Mouse (Mus musculus) forebrain, embryonic 16.5 days (tissue): ENCODE data around the gene Galnt18. TPM values are rescaled to one million over a fixed set of nuclear protein-coding genes. Genes with fewer than 3 reads are reported as not detected.

ENCODE experiments used
- ATAC-seq: fragments of 200-750 bp; cut with Nextera tagmentation; 2 replicates; pipeline ENCODE4 v1.8.0; 2017; ENCODE audit warnings: mild to moderate bottlenecking, moderate library complexity
- H3K27ac ChIP-seq: fragments of 300-500 bp; sonication (generic); 2 replicates; pipeline ENCODE4 v1.5.1; 2014; ENCODE audit warnings: low read length, control low read depth
- H3K27me3 ChIP-seq: fragments of 300-500 bp; sonication (generic); replicated peaks from 2 replicates; pipeline ENCODE4 v1.6.1; 2014; ENCODE audit warnings: low read length; ENCODE audit not compliant: control insufficient read depth, insufficient read depth
- H3K36me3 ChIP-seq: fragments of 300-500 bp; sonication (generic); 2 replicates; pipeline ENCODE4 v1.6.1; 2014; ENCODE audit not compliant: control insufficient read depth, insufficient read depth
- H3K4me1 ChIP-seq: fragments of 300-500 bp; sonication (generic); replicated peaks from 2 replicates; pipeline ENCODE4 v1.6.1; 2014; ENCODE audit warnings: low read length; ENCODE audit not compliant: control insufficient read depth, insufficient read depth
- H3K4me2 ChIP-seq: fragments of 300-500 bp; sonication (generic); 2 replicates; pipeline ENCODE4 v1.6.1; 2014; ENCODE audit warnings: mild to moderate bottlenecking, low read length, control low read depth
- H3K4me3 ChIP-seq: fragments of 300-500 bp; sonication (generic); replicated peaks from 2 replicates; pipeline ENCODE4 v1.5.1; 2014; ENCODE audit warnings: mild to moderate bottlenecking, low read length, control low read depth
- H3K9ac ChIP-seq: fragments of 300-500 bp; sonication (generic); replicated peaks from 2 replicates; pipeline ENCODE4 v1.6.1; 2014; ENCODE audit warnings: low read depth, low read length, control low read depth
- H3K9me3 ChIP-seq: fragments of 300-500 bp; sonication (generic); 2 replicates; pipeline ENCODE4 v1.6.1; 2016; ENCODE audit warnings: low read length; ENCODE audit not compliant: control insufficient read depth
- WGBS: fragments of 180-500 bp; shearing (Covaris S2); extraction: QIAGEN DNeasy Blood & Tissue Kit; methylation state at CpG from one replicate; pipeline ENCODE4 v1.1.7; 2014; 5-methylcytosine and 5-hydroxymethylcytosine counted together
- polyA plus RNA-seq: library from polyadenylated mRNA; unstranded; fragments of >200 nt; fragmentation: Nextera tagmentation; extraction: Ambion mirVana; gene quantifications from 2 replicates; pipeline ENCODE4 v1.2.1, GENCODE M21; 2015

Gene Galnt18
- polyA plus RNA-seq, 1 experiment from 2014 or later = 13.6 TPM

GRCm38 (mm10) chr7:111638465-111638864 is 141.3 kb downstream of the Galnt18 start:
- ATAC-seq = no peak
- WGBS = 59% methylated on average over 5 of the region's 5 CpGs
- Histone ChIP-seq H3K36me3 (no peaks in the 10 kb centered on the region), H3K27me3 (no peaks in the 10 kb centered on the region), H3K9ac (no peak overlapping the region), H3K4me1 (0 out of 2 replicates have a peak, but pooled peaks cover 3% of the 10 kb centered on the region), H3K9me3 (no peaks in the 10 kb centered on the region), H3K27ac (no peak overlapping the region), H3K4me3 (no peak overlapping the region), H3K4me2 (no peak overlapping the region)

GRCm38 (mm10) chr7:111637866-111638448 is 141.8 kb downstream of the Galnt18 start:
- no peaks in the 10 kb centered on the region for H3K27me3 ChIP-seq
- no peaks in the 10 kb centered on the region for H3K9me3 ChIP-seq
- no peak overlapping the region for H3K4me2 ChIP-seq
- no peak overlapping the region for H3K4me3 ChIP-seq
- 68% methylated on average over 2 of the region's 2 CpGs for WGBS
- no peaks in the 10 kb centered on the region for H3K36me3 ChIP-seq
- H3K4me1 ChIP-seq = 0 out of 2 replicates have a peak, but pooled peaks cover 3% of the 10 kb centered on the region
- no peak overlapping the region for H3K9ac ChIP-seq
- ATAC-seq = peak; percentile 59; the same call in 1 of the 2 replicates
- H3K27ac ChIP-seq = no peak overlapping the region

GRCm38 (mm10) chr7:111636503-111636902 is 143.3 kb downstream of the Galnt18 start:
- no peak overlapping the region for H3K4me2 ChIP-seq
- no peak overlapping the region for H3K9ac ChIP-seq
- 0 out of 2 replicates have a peak, but pooled peaks cover 3% of the 10 kb centered on the region for H3K4me1 ChIP-seq
- no peaks in the 10 kb centered on the region for H3K27me3 ChIP-seq
- ATAC-seq = peak; percentile 58; the same call in 1 of the 2 replicates
- no peaks in the 10 kb centered on the region for H3K36me3 ChIP-seq
- WGBS = 62% methylated on average over 5 of the region's 5 CpGs
- H3K9me3 ChIP-seq = no peaks in the 10 kb centered on the region
- no peak overlapping the region for H3K4me3 ChIP-seq
- H3K27ac ChIP-seq = no peak overlapping the region

- H3K4me1 ChIP-seq = no peaks in the 10 kb centered on the region
- H3K4me3 ChIP-seq = no peak overlapping the region
- no peak overlapping the region for H3K4me2 ChIP-seq
- no peak overlapping the region for H3K9ac ChIP-seq
- WGBS = 82% methylated on average over 4 of the region's 4 CpGs
- H3K9me3 ChIP-seq = no peaks in the 10 kb centered on the region
- no peaks in the 10 kb centered on the region for H3K27me3 ChIP-seq
- H3K36me3 ChIP-seq = no peaks in the 10 kb centered on the region
- no peak for ATAC-seq
- H3K27ac ChIP-seq = no peak overlapping the region
These were observed 148.5 kb downstream of the Galnt18 start for GRCm38 (mm10) chr7:111631265-111631664.

- WGBS = 72% methylated on average over 2 of the region's 2 CpGs
- H3K4me3 ChIP-seq = no peak overlapping the region
- H3K9me3 ChIP-seq = no peaks in the 10 kb centered on the region
- H3K27ac ChIP-seq = no peak overlapping the region
- no peaks in the 10 kb centered on the region for H3K36me3 ChIP-seq
- H3K27me3 ChIP-seq = no peaks in the 10 kb centered on the region
- no peak overlapping the region for H3K4me2 ChIP-seq
- no peaks in the 10 kb centered on the region for H3K4me1 ChIP-seq
- no peak for ATAC-seq
- H3K9ac ChIP-seq = no peak overlapping the region
These were observed 153.5 kb downstream of the Galnt18 start for GRCm38 (mm10) chr7:111626232-111626631.

- no peaks in the 10 kb centered on the region for H3K4me1 ChIP-seq
These were observed 154.0 kb downstream of the Galnt18 start for GRCm38 (mm10) chr7:111625736-111626135.

GRCm38 (mm10) chr7:111616231-111616937 is 163.4 kb downstream of the Galnt18 start:
- ATAC-seq = no peak
- WGBS = 46% methylated on average over 16 of the region's 16 CpGs

More at GRCm38 (mm10) chr7:111625736-111626135, 154.0 kb downstream of the Galnt18 start:
- WGBS = 84% methylated on average over 5 of the region's 5 CpGs
- H3K4me2 ChIP-seq = no peak overlapping the region
- no peaks in the 10 kb centered on the region for H3K9me3 ChIP-seq
- H3K4me3 ChIP-seq = no peak overlapping the region
- no peak for ATAC-seq
- H3K36me3 ChIP-seq = no peaks in the 10 kb centered on the region
- H3K9ac ChIP-seq = no peak overlapping the region
- H3K27ac ChIP-seq = no peak overlapping the region
- no peaks in the 10 kb centered on the region for H3K27me3 ChIP-seq

GRCm38 (mm10) chr7:111614471-111614870 is 165.3 kb downstream of the Galnt18 start:
- no peak overlapping the region for H3K9ac ChIP-seq
- H3K4me2 ChIP-seq = no peak overlapping the region
- no peaks in the 10 kb centered on the region for H3K9me3 ChIP-seq
- 91% methylated on average over 1 of the region's 1 CpGs for WGBS
- ATAC-seq = no peak
- H3K27ac ChIP-seq = no peak overlapping the region
- no peak overlapping the region for H3K4me3 ChIP-seq
- H3K36me3 ChIP-seq = no peaks in the 10 kb centered on the region
- H3K27me3 ChIP-seq = no peaks in the 10 kb centered on the region
- H3K4me1 ChIP-seq = no peaks in the 10 kb centered on the region

More at GRCm38 (mm10) chr7:111616231-111616937, 163.4 kb downstream of the Galnt18 start:
- Histone ChIP-seq H3K27ac (no peak overlapping the region), H3K9ac (no peak overlapping the region), H3K9me3 (no peaks in the 10 kb centered on the region), H3K36me3 (no peaks in the 10 kb centered on the region), H3K4me2 (no peak overlapping the region), H3K27me3 (no peaks in the 10 kb centered on the region), H3K4me1 (no peaks in the 10 kb centered on the region), H3K4me3 (no peak overlapping the region)

- H3K9me3 ChIP-seq = no peaks in the 10 kb centered on the region
- WGBS = 84% methylated on average over 2 of the region's 2 CpGs
These were observed 172.3 kb downstream of the Galnt18 start for GRCm38 (mm10) chr7:111607476-111607875.

More at GRCm38 (mm10) chr7:111607476-111607875, 172.3 kb downstream of the Galnt18 start:
- Histone ChIP-seq H3K27ac (no peak overlapping the region), H3K9ac (no peak overlapping the region), H3K4me1 (no peaks in the 10 kb centered on the region), H3K4me2 (no peak overlapping the region), H3K36me3 (no peaks in the 10 kb centered on the region), H3K27me3 (no peaks in the 10 kb centered on the region), H3K4me3 (no peak overlapping the region)
- no peak for ATAC-seq
